Mouse (Mus musculus) stomach, postnatal 0 days (tissue): Measurements from ENCODE around the gene Cntnap2.

Source experiments
- CTCF ChIP-seq: IDR thresholded peaks from 2 replicates; pipeline ENCODE4 v1.5.1; 2016; ENCODE audit warnings: antibody characterized with exemption, low read depth, mild to moderate bottlenecking, moderate library complexity
- EP300 ChIP-seq: optimal IDR thresholded peaks from 2 replicates; pipeline ENCODE3; 2016; ENCODE audit warnings: antibody characterized with exemption

DNA sequence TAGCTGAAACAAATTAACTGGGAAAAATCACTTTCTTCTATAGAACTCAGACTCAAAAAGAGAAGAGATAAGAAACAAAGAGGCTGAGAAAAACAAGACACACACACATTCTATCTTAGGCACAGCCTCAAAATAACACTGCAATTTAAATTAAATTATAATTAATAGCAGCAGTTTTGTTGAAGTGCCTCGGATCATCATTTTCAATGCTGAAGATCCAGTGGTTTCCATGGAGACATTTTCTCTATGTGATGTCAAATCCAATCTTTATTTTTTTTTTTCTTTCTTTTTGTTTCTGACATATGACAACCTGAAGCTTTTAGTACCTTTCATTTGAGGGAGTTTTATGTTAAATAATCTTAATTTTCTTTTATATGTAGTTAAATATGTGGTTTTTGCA lies 2228.6 kb downstream of the Cntnap2 start:
- no peak for TF ChIP-seq EP300
- no peak for TF ChIP-seq CTCF
